Mouse (Mus musculus): ENCODE measurements at regions not wholly inside any gene's neighbourhood (a gene's known extent, or its start where the extent isn't known, plus 50 kb on each side); places are given as distances from the start of the nearest gene placed in this dataset.

- Histone ChIP-seq H3K36me3 (replicated peaks) (no peaks in the 10 kb centered on the region), H3K9me3 (replicated peaks) (peaks cover 43% of the 10 kb centered on the region), H3K4me1 (ENCODE audit: insufficient read depth, low read depth, low read length) (no peaks in the 10 kb centered on the region), H3K27me3 (ENCODE audit: insufficient read depth, low read length) (no peaks in the 10 kb centered on the region), H3K4me3 (ENCODE audit: low read depth, low read length) (no peak overlapping the region)
- no peak for TF ChIP-seq POLR2AphosphoS5 (IDR thresholded peaks at IDR 0.05; ENCODE audit: insufficient replicate concordance, low read depth, low read length)
- no peak for TF ChIP-seq TAL1 (conservative IDR thresholded peaks at IDR 0.05; ENCODE audit: low read depth, low read length)
- no peak for TF ChIP-seq GATA2 (IDR thresholded peaks at IDR 0.05; ENCODE audit: borderline replicate concordance, low read depth, low read length)
- no peak for TF ChIP-seq CTCF (IDR thresholded peaks at IDR 0.05; ENCODE audit: low read depth, low read length)
- TF ChIP-seq GATA1 (IDR thresholded peaks at IDR 0.05; ENCODE audit: borderline replicate concordance, low read length): no peak
- ATAC-seq (ENCODE audit: extremely low read depth, insufficient number of reproducible peaks, low FRiP score, poor library complexity, severe bottlenecking) (no peak), DNase-seq (ENCODE audit: low spot score) (no peak)
Measured at GRCm38 (mm10) chr8:103919324-103919723, 182.1 kb upstream of the Cdh5 start.

DNA sequence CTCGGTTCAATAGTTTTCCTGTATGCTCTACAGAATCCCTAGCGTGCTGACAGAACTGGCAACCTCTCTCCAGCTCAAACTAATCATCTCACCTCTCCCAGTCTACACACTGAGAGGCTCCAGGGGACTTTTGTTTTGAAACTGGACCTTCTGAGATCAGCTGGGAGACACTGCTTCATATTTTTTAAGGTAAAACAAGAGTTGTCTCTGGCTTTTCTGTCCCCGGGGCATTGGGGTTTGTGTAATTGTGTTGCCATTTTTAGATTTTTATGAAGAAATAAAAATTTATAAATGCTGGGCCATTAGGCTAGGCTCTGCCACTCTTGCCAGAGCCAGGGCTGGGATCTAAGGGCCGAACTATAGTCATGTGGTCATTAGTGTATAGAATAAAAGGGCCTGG is 179.8 kb upstream of the Cdh5 start:
- no peaks in the 10 kb centered on the region for H3K4me1 ChIP-seq (ENCODE audit: insufficient read depth, low read depth, low read length)
- no peak for TF ChIP-seq POLR2AphosphoS5 (IDR thresholded peaks at IDR 0.05; ENCODE audit: insufficient replicate concordance, low read depth, low read length)
- ATAC-seq (ENCODE audit: extremely low read depth, insufficient number of reproducible peaks, low FRiP score, poor library complexity, severe bottlenecking): no peak
- H3K27me3 ChIP-seq (ENCODE audit: insufficient read depth, low read length): no peaks in the 10 kb centered on the region
- H3K4me3 ChIP-seq (ENCODE audit: low read depth, low read length): no peak overlapping the region
- DNase-seq (ENCODE audit: low spot score): no peak
- H3K36me3 ChIP-seq (replicated peaks): no peaks in the 10 kb centered on the region
- peaks cover 40% of the 10 kb centered on the region for H3K9me3 ChIP-seq (replicated peaks)

DNA sequence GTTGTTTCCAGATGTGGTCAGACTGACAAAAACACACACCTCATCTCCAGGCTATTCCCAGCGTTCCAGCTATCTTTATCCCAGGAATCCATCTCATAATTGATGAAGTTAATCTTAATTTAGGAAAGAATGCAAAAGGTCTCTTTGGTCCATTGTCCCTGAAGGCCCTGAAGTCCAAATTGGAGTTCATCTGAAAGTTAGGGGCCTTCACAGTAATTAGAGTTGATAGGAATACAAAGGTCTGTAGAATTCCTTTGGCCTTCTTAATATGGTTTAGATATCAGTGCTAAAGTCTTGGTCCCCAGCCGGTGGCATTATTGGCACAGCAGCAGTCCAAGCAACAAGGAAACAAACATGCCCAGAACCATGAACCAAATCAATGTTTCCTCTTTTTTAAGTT is 178.7 kb upstream of the Cdh5 start:
- Histone ChIP-seq H3K4me1 (ENCODE audit: insufficient read depth, low read depth, low read length) (no peaks in the 10 kb centered on the region), H3K36me3 (replicated peaks) (no peaks in the 10 kb centered on the region), H3K27me3 (ENCODE audit: insufficient read depth, low read length) (no peaks in the 10 kb centered on the region), H3K4me3 (ENCODE audit: low read depth, low read length) (no peak overlapping the region), H3K9me3 (replicated peaks) (peaks cover 42% of the 10 kb centered on the region)
- ATAC-seq (ENCODE audit: extremely low read depth, insufficient number of reproducible peaks, low FRiP score, poor library complexity, severe bottlenecking): no peak
- no peak for DNase-seq (ENCODE audit: low spot score)
- TF ChIP-seq GATA1 (IDR thresholded peaks at IDR 0.05; ENCODE audit: borderline replicate concordance, low read length) (no peak), CTCF (IDR thresholded peaks at IDR 0.05; ENCODE audit: low read depth, low read length) (no peak), TAL1 (conservative IDR thresholded peaks at IDR 0.05; ENCODE audit: low read depth, low read length) (no peak), POLR2AphosphoS5 (IDR thresholded peaks at IDR 0.05; ENCODE audit: insufficient replicate concordance, low read depth, low read length) (no peak), GATA2 (IDR thresholded peaks at IDR 0.05; ENCODE audit: borderline replicate concordance, low read depth, low read length) (no peak)

GRCm38 (mm10) chr8:103932681-103933080 is 168.7 kb upstream of the Cdh5 start:
- no peak for TF ChIP-seq TAL1 (conservative IDR thresholded peaks at IDR 0.05; ENCODE audit: low read depth, low read length)
- TF ChIP-seq POLR2AphosphoS5 (IDR thresholded peaks at IDR 0.05; ENCODE audit: insufficient replicate concordance, low read depth, low read length): no peak
- no peak for TF ChIP-seq GATA2 (IDR thresholded peaks at IDR 0.05; ENCODE audit: borderline replicate concordance, low read depth, low read length)
- TF ChIP-seq GATA1 (IDR thresholded peaks at IDR 0.05; ENCODE audit: borderline replicate concordance, low read length): no peak
- TF ChIP-seq CTCF (IDR thresholded peaks at IDR 0.05; ENCODE audit: low read depth, low read length): no peak
- H3K27me3 ChIP-seq (ENCODE audit: insufficient read depth, low read length): no peaks in the 10 kb centered on the region
- peaks cover 37% of the 10 kb centered on the region for H3K9me3 ChIP-seq (replicated peaks)
- H3K4me1 ChIP-seq (ENCODE audit: insufficient read depth, low read depth, low read length): no peaks in the 10 kb centered on the region
- DNase-seq (ENCODE audit: low spot score) (no peak), ATAC-seq (ENCODE audit: extremely low read depth, insufficient number of reproducible peaks, low FRiP score, poor library complexity, severe bottlenecking) (no peak)
- no peak overlapping the region for H3K4me3 ChIP-seq (ENCODE audit: low read depth, low read length)
- no peaks in the 10 kb centered on the region for H3K36me3 ChIP-seq (replicated peaks)

GRCm38 (mm10) chr8:103936491-103936890 is 164.9 kb upstream of the Cdh5 start:
- no peak for TF ChIP-seq GATA2 (IDR thresholded peaks at IDR 0.05; ENCODE audit: borderline replicate concordance, low read depth, low read length)
- Histone ChIP-seq H3K4me3 (ENCODE audit: low read depth, low read length) (no peak overlapping the region), H3K36me3 (replicated peaks) (no peaks in the 10 kb centered on the region), H3K27me3 (ENCODE audit: insufficient read depth, low read length) (no peaks in the 10 kb centered on the region), H3K9me3 (replicated peaks) (peaks cover 38% of the 10 kb centered on the region), H3K4me1 (ENCODE audit: insufficient read depth, low read depth, low read length) (no peaks in the 10 kb centered on the region)
- ATAC-seq (ENCODE audit: extremely low read depth, insufficient number of reproducible peaks, low FRiP score, poor library complexity, severe bottlenecking) (no peak), DNase-seq (ENCODE audit: low spot score) (no peak)

GRCm38 (mm10) chr8:103938283-103939230 is 162.9 kb upstream of the Cdh5 start:
- Histone ChIP-seq H3K4me1 (ENCODE audit: insufficient read depth, low read depth, low read length) (no peaks in the 10 kb centered on the region), H3K4me3 (ENCODE audit: low read depth, low read length) (no peak overlapping the region), H3K9me3 (replicated peaks) (peaks cover 32% of the 10 kb centered on the region), H3K27me3 (ENCODE audit: insufficient read depth, low read length) (no peaks in the 10 kb centered on the region), H3K36me3 (replicated peaks) (no peaks in the 10 kb centered on the region)
- ATAC-seq (ENCODE audit: extremely low read depth, insufficient number of reproducible peaks, low FRiP score, poor library complexity, severe bottlenecking) (no peak), DNase-seq (ENCODE audit: low spot score) (no peak)
- TF ChIP-seq GATA1 (IDR thresholded peaks at IDR 0.05; ENCODE audit: borderline replicate concordance, low read length) (no peak), GATA2 (IDR thresholded peaks at IDR 0.05; ENCODE audit: borderline replicate concordance, low read depth, low read length) (no peak), POLR2AphosphoS5 (IDR thresholded peaks at IDR 0.05; ENCODE audit: insufficient replicate concordance, low read depth, low read length) (no peak), CTCF (IDR thresholded peaks at IDR 0.05; ENCODE audit: low read depth, low read length) (no peak), TAL1 (conservative IDR thresholded peaks at IDR 0.05; ENCODE audit: low read depth, low read length) (no peak)

Measured in G1E (cell line).